Mouse (Mus musculus) MEL (cell line): ENCODE measurements around the gene Nutf2-ps1. TPM values are rescaled to one million over a fixed set of nuclear protein-coding genes. Genes with fewer than 3 reads are reported as not detected.

Experiments used
- DNase-seq: peaks from one replicate; pipeline ENCODE4 v3.0.0; 2011; ENCODE audit warnings: low read depth, low spot score
- H3K27ac ChIP-seq: 2 replicates; pipeline ENCODE4 v1.5.1; 2012; ENCODE audit warnings: low read depth, mild to moderate bottlenecking, control low read depth, low read length, moderate library complexity; ENCODE audit not compliant: control insufficient read depth
- H3K27me3 ChIP-seq, 2 experiments: fragments of 150-350 bp in 1 of 2; sonication (generic) in 1 of 2; 2 replicates each; pipeline ENCODE4 v1.6.1; 2012; ENCODE audit warnings: low read length in 2 of 2, mild to moderate bottlenecking in 2 of 2, improper control_type of control experiment in 1 of 2, moderate library complexity in 1 of 2; ENCODE audit not compliant: insufficient read depth in 2 of 2, control insufficient read depth in 1 of 2
- H3K36me3 ChIP-seq, 2 experiments: 2 replicates each; pipeline ENCODE4 v1.6.1; 2012 to 2014; ENCODE audit warnings: low read length in 2 of 2, improper control_type of control experiment in 1 of 2, inconsistent platforms in 1 of 2, mild to moderate bottlenecking in 1 of 2; ENCODE audit not compliant: insufficient read depth in 2 of 2, control insufficient read depth in 1 of 2
- H3K4me1 ChIP-seq, 2 experiments: fragments of 150-350 bp in 1 of 2; sonication (generic) in 1 of 2; 2 replicates each; pipeline ENCODE4 v1.6.1; 2012; ENCODE audit warnings: low read length in 2 of 2, improper control_type of control experiment in 1 of 2, mild to moderate bottlenecking in 1 of 2; ENCODE audit not compliant: insufficient read depth in 2 of 2, control insufficient read depth in 1 of 2
- H3K4me3 ChIP-seq, 2 experiments: fragments of 150-350 bp in 1 of 2; sonication (generic) in 1 of 2; 2 replicates each; pipeline ENCODE4 v1.5.1; 2012; ENCODE audit warnings: low read depth in 2 of 2, low read length in 2 of 2, mild to moderate bottlenecking in 2 of 2, moderate library complexity in 2 of 2, control low read depth in 1 of 2, improper control_type of control experiment in 1 of 2; ENCODE audit not compliant: control insufficient read depth in 1 of 2, insufficient read depth in 1 of 2
- H3K79me2 ChIP-seq: 2 replicates; pipeline ENCODE4 v1.6.1; 2012; ENCODE audit warnings: mild to moderate bottlenecking, low read length, moderate library complexity; ENCODE audit not compliant: control insufficient read depth, poor library complexity, insufficient read depth
- H3K9ac ChIP-seq: 2 replicates; pipeline ENCODE4 v1.6.1; 2012; ENCODE audit warnings: low read depth, mild to moderate bottlenecking, control low read depth, low read length, moderate library complexity; ENCODE audit not compliant: control insufficient read depth, poor library complexity, severe bottlenecking
- H3K9me3 ChIP-seq: fragments of 150-350 bp; sonication (generic); replicated peaks from 2 replicates; pipeline ENCODE4 v1.6.1; 2012; ENCODE audit warnings: mild to moderate bottlenecking, low read length, improper control_type of control experiment, moderate library complexity; ENCODE audit not compliant: insufficient read depth
- BHLHE40 ChIP-seq: IDR thresholded peaks from 2 replicates; pipeline ENCODE4 v1.6.1; 2012; ENCODE audit warnings: low read depth, mild to moderate bottlenecking, inconsistent platforms, low read length, improper control_type of control experiment, borderline replicate concordance
- CHD1 ChIP-seq: IDR thresholded peaks from 2 replicates; pipeline ENCODE4 v1.6.1; 2012; ENCODE audit warnings: low read depth, mild to moderate bottlenecking, inconsistent platforms, low read length, improper control_type of control experiment
- CHD2 ChIP-seq: IDR thresholded peaks from 2 replicates; pipeline ENCODE4 v1.6.1; 2011; ENCODE audit warnings: low read length, improper control_type of control experiment
- CTCF ChIP-seq, 3 experiments: IDR thresholded peaks in 2 of 3; conservative IDR thresholded peaks in 1 of 3; 2 replicates each; pipeline ENCODE4 v1.5.1; 2011 to 2012; ENCODE audit warnings: low read length in 3 of 3, low read depth in 2 of 3, mild to moderate bottlenecking in 2 of 3, improper control_type of control experiment in 1 of 3, inconsistent platforms in 1 of 3, mixed read lengths in 1 of 3, moderate library complexity in 1 of 3; ENCODE audit not compliant: control insufficient read depth in 1 of 3, insufficient read depth in 1 of 3, poor library complexity in 1 of 3, severe bottlenecking in 1 of 3
- E2F4 ChIP-seq: IDR thresholded peaks from 2 replicates; pipeline ENCODE4 v1.6.1; 2011; ENCODE audit warnings: low read depth, low read length, improper control_type of control experiment, borderline replicate concordance
- ELF1 ChIP-seq: IDR thresholded peaks from 2 replicates; pipeline ENCODE4 v1.6.1; 2014; ENCODE audit warnings: low read depth, mild to moderate bottlenecking, inconsistent platforms, low read length, improper control_type of control experiment, moderate library complexity
- EP300 ChIP-seq, 2 experiments: IDR thresholded peaks; 2 replicates each; pipeline ENCODE4 v1.6.1; 2011; ENCODE audit warnings: improper control_type of control experiment in 2 of 2, low read length in 2 of 2, low read depth in 1 of 2, mild to moderate bottlenecking in 1 of 2
- ETS1 ChIP-seq: IDR thresholded peaks from 2 replicates; pipeline ENCODE4 v1.6.1; 2012; ENCODE audit warnings: low read depth, mild to moderate bottlenecking, inconsistent platforms, low read length, improper control_type of control experiment, moderate library complexity
- GABPA ChIP-seq: IDR thresholded peaks from 2 replicates; pipeline ENCODE4 v1.6.1; 2012; ENCODE audit warnings: low read depth, mild to moderate bottlenecking, inconsistent platforms, low read length, improper control_type of control experiment, moderate library complexity
- GATA1 ChIP-seq: IDR thresholded peaks from 2 replicates; pipeline ENCODE4 v1.6.1; 2011; ENCODE audit warnings: low read depth, low read length, improper control_type of control experiment
- HCFC1 ChIP-seq: IDR thresholded peaks from 2 replicates; pipeline ENCODE4 v1.6.1; 2012; ENCODE audit warnings: low read depth, mild to moderate bottlenecking, inconsistent platforms, low read length, improper control_type of control experiment, moderate library complexity
- JUND ChIP-seq: IDR thresholded peaks from 2 replicates; pipeline ENCODE4 v1.6.1; 2011; ENCODE audit warnings: low read depth, mild to moderate bottlenecking, improper control_type of control experiment, low read length
- KAT2A ChIP-seq: conservative IDR thresholded peaks from 2 replicates; pipeline ENCODE4 v1.6.1; 2012; ENCODE audit warnings: low read depth, low read length, improper control_type of control experiment, inconsistent platforms
- MAFK ChIP-seq: IDR thresholded peaks from 2 replicates; pipeline ENCODE4 v1.6.1; 2011; ENCODE audit warnings: low read depth, mild to moderate bottlenecking, low read length, improper control_type of control experiment, borderline replicate concordance
- MAX ChIP-seq: IDR thresholded peaks from 2 replicates; pipeline ENCODE4 v1.6.1; 2011; ENCODE audit warnings: low read length, improper control_type of control experiment
- MAZ ChIP-seq: IDR thresholded peaks from 2 replicates; pipeline ENCODE4 v1.6.1; 2012; ENCODE audit warnings: low read depth, mild to moderate bottlenecking, inconsistent platforms, low read length, improper control_type of control experiment
- MEF2A ChIP-seq: IDR thresholded peaks from 2 replicates; pipeline ENCODE4 v1.6.1; 2014; ENCODE audit warnings: low read depth, mild to moderate bottlenecking, inconsistent platforms, low read length, improper control_type of control experiment; ENCODE audit not compliant: poor library complexity, insufficient replicate concordance, severe bottlenecking; ENCODE audit errors: extremely low read depth
- MXI1 ChIP-seq: IDR thresholded peaks from 2 replicates; pipeline ENCODE4 v1.6.1; 2011; ENCODE audit warnings: mild to moderate bottlenecking, low read depth, low read length, improper control_type of control experiment
- MYB ChIP-seq: IDR thresholded peaks from 2 replicates; pipeline ENCODE4 v1.6.1; 2011; ENCODE audit warnings: mild to moderate bottlenecking, low read depth, low read length, improper control_type of control experiment
- MYC ChIP-seq: IDR thresholded peaks from 2 replicates; pipeline ENCODE4 v1.6.1; 2011; ENCODE audit warnings: low read depth, mild to moderate bottlenecking, low read length, improper control_type of control experiment, moderate library complexity
- NRF1 ChIP-seq: IDR thresholded peaks from 2 replicates; pipeline ENCODE4 v1.6.1; 2014; ENCODE audit warnings: low read depth, mild to moderate bottlenecking, inconsistent platforms, low read length, improper control_type of control experiment, moderate library complexity; ENCODE audit not compliant: poor library complexity, insufficient read depth, severe bottlenecking
- POLR2A ChIP-seq, 2 experiments: IDR thresholded peaks; 2 replicates each; pipeline ENCODE4 v1.6.1; 2011 to 2012; ENCODE audit warnings: low read length in 2 of 2, mild to moderate bottlenecking in 2 of 2, control low read depth in 1 of 2, improper control_type of control experiment in 1 of 2, low read depth in 1 of 2, moderate library complexity in 1 of 2; ENCODE audit not compliant: control insufficient read depth in 1 of 2, insufficient read depth in 1 of 2, poor library complexity in 1 of 2
- POLR2AphosphoS2 ChIP-seq: IDR thresholded peaks from 2 replicates; pipeline ENCODE4 v1.6.1; 2011; ENCODE audit warnings: low read length, improper control_type of control experiment
- POLR2AphosphoS5 ChIP-seq: IDR thresholded peaks from 2 replicates; pipeline ENCODE4 v1.6.1; 2012; ENCODE audit warnings: low read depth, borderline replicate concordance, mild to moderate bottlenecking, inconsistent platforms, low read length, moderate library complexity, mixed read lengths
- RAD21 ChIP-seq: IDR thresholded peaks from 2 replicates; pipeline ENCODE4 v1.6.1; 2011; ENCODE audit warnings: mild to moderate bottlenecking, low read depth, low read length, improper control_type of control experiment
- RCOR1 ChIP-seq: IDR thresholded peaks from 2 replicates; pipeline ENCODE4 v1.6.1; 2012; ENCODE audit warnings: low read depth, mild to moderate bottlenecking, inconsistent platforms, low read length, improper control_type of control experiment
- SIN3A ChIP-seq: IDR thresholded peaks from 2 replicates; pipeline ENCODE4 v1.6.1; 2012; ENCODE audit warnings: low read length, improper control_type of control experiment, inconsistent platforms
- SMC3 ChIP-seq: IDR thresholded peaks from 2 replicates; pipeline ENCODE4 v1.6.1; 2011; ENCODE audit warnings: low read depth, low read length, improper control_type of control experiment
- TAL1 ChIP-seq: IDR thresholded peaks from 2 replicates; pipeline ENCODE4 v1.6.1; 2012; ENCODE audit warnings: mild to moderate bottlenecking, inconsistent platforms, low read length, moderate library complexity, mixed read lengths
- TCF12 ChIP-seq: IDR thresholded peaks from 2 replicates; pipeline ENCODE4 v1.6.1; 2014; ENCODE audit warnings: low read depth, mild to moderate bottlenecking, inconsistent platforms, low read length, improper control_type of control experiment, moderate library complexity
- UBTF ChIP-seq: IDR thresholded peaks from 2 replicates; pipeline ENCODE4 v1.6.1; 2012; ENCODE audit warnings: low read depth, mild to moderate bottlenecking, inconsistent platforms, low read length, improper control_type of control experiment, moderate library complexity, borderline replicate concordance; ENCODE audit not compliant: insufficient read depth
- USF1 ChIP-seq: IDR thresholded peaks from 2 replicates; pipeline ENCODE4 v1.6.1; 2014; ENCODE audit warnings: low read depth, mild to moderate bottlenecking, inconsistent platforms, low read length, improper control_type of control experiment, moderate library complexity
- USF2 ChIP-seq, 2 experiments: IDR thresholded peaks; 2 replicates each; pipeline ENCODE4 v1.6.1; 2011 to 2012; ENCODE audit warnings: improper control_type of control experiment in 2 of 2, low read length in 2 of 2, borderline replicate concordance in 1 of 2, inconsistent platforms in 1 of 2, low read depth in 1 of 2, mild to moderate bottlenecking in 1 of 2; ENCODE audit not compliant: insufficient read depth in 1 of 2
- ZC3H11A ChIP-seq: IDR thresholded peaks from 2 replicates; pipeline ENCODE4 v1.6.1; 2012; ENCODE audit warnings: low read depth, mild to moderate bottlenecking, inconsistent platforms, low read length, improper control_type of control experiment
- ZKSCAN1 ChIP-seq: IDR thresholded peaks from 2 replicates; pipeline ENCODE4 v1.6.1; 2012; ENCODE audit warnings: low read depth, mild to moderate bottlenecking, inconsistent platforms, low read length, improper control_type of control experiment, moderate library complexity
- ZMIZ1 ChIP-seq: IDR thresholded peaks from 2 replicates; pipeline ENCODE4 v1.6.1; 2012; ENCODE audit warnings: low read depth, mild to moderate bottlenecking, inconsistent platforms, low read length, improper control_type of control experiment, moderate library complexity
- ZNF384 ChIP-seq: IDR thresholded peaks from 2 replicates; pipeline ENCODE4 v1.6.1; 2012; ENCODE audit warnings: low read depth, mild to moderate bottlenecking, inconsistent platforms, low read length, improper control_type of control experiment
- polyA plus RNA-seq, 2 experiments: library from polyadenylated mRNA; stranded (reverse) in 1 of 2; unstranded in 1 of 2; fragments of >175 nt in 1 of 2; fragments of >200 nt in 1 of 2; gene quantifications; 2 replicates each; pipeline versions ENCODE4 v1.2.1 to v1.2.4; 2012; ENCODE audit warnings: low replicate concordance in 2 of 2, low read depth in 1 of 2; ENCODE audit not compliant: insufficient read length in 2 of 2, insufficient read depth in 1 of 2, missing spikeins in 1 of 2
- total RNA-seq: library from RNA; depleted of rRNA; stranded (reverse); fragments of 300-350 nt; gene quantifications from 2 replicates; pipeline ENCODE4 v1.2.3, GENCODE M21; 2012

The Nutf2-ps1 gene
- total and polyA plus RNA-seq, 3 experiments = 53.1 to 398 TPM; not detected in 1

GRCm38 (mm10) chr19:53578597-53579252, 10.1 kb downstream of the Nutf2-ps1 start:
- Histone ChIP-seq H3K4me1 (no peaks in the 10 kb centered on the region), H3K9me3 (no peaks in the 10 kb centered on the region), H3K27me3 (peaks cover 13 to 15% of the 10 kb centered on the region in 2 experiments), H3K79me2 (no peaks in the 10 kb centered on the region), H3K36me3 (no peaks in the 10 kb centered on the region), H3K9ac (no peak overlapping the region), H3K27ac (no peak overlapping the region), H3K4me3 (no peak overlapping the region)
- peak; percentile 90 for DNase-seq
- TF ChIP-seq TAL1 (no peak), NRF1 (no peak), USF2 (IDR thresholded peaks at IDR 0.05; ENCODE audit: borderline replicate concordance in 1 of 2, insufficient read depth in 1 of 2, low read depth in 1 of 2, low read length in 2 of 2) (no peak), MYC (no peak), CHD2 (no peak), GATA1 (no peak), GABPA (no peak), RCOR1 (no peak), MYB (no peak), MAFK (no peak), USF1 (no peak), ZC3H11A (peak; percentile 99), ELF1 (no peak), ZNF384 (peak; percentile 88), UBTF (no peak), KAT2A (no peak), CTCF (IDR thresholded peaks at IDR 0.05 in 2 of 3, conservative IDR thresholded peaks at IDR 0.05 in 1 of 3; ENCODE audit: control insufficient read depth in 1 of 3, insufficient read depth in 1 of 3, low read depth in 2 of 3, low read length in 3 of 3, poor library complexity in 1 of 3, severe bottlenecking in 1 of 3) (peak; percentile 78 to 99 (median 92)), POLR2A (IDR thresholded peaks at IDR 0.05; ENCODE audit: control insufficient read depth in 1 of 2, insufficient read depth in 1 of 2, low read depth in 1 of 2, low read length in 2 of 2, poor library complexity in 1 of 2) (no peak), TCF12 (no peak), CHD1 (no peak), POLR2AphosphoS2 (no peak), E2F4 (no peak), SMC3 (peak; percentile 99), BHLHE40 (no peak), MAZ (no peak), RAD21 (no peak; the same call in none of the 2 replicates), MXI1 (no peak), ZKSCAN1 (no peak), EP300 (IDR thresholded peaks at IDR 0.05; ENCODE audit: low read depth in 1 of 2, low read length in 2 of 2) (no peak), ZMIZ1 (no peak), HCFC1 (no peak), SIN3A (peak; percentile 41; the same call in 1 of the 2 replicates), JUND (no peak), MAX (no peak), MEF2A (no peak), ETS1 (no peak), POLR2AphosphoS5 (no peak)
